In the genomic region with DNA sequence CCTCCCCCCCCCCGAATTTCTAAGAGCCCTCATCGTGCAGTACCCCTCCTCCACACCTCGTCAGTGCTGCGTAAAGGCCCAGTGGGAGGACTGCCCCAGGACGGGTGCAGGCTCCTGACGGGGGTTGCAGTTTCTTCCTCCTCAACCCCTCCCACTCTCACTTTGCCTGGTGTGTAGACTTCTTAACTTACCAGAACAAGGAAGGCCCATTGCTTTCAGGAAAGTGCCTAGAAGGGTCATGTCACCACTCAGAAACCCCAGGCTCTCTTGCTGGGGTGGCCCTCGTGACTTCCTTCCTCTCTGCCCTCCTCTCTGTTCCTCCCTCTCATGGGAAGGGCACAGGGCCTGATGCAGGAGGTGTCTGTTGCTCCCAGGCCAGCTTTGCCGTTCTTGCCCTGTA, we compare ENCODE assay signal across 9 mouse cellular contexts. TPM values are rescaled to one million over a fixed set of nuclear protein-coding genes. Genes with fewer than 3 reads are reported as not detected.
DNase-seq lines count a peak whose midpoint lies in the region; ATAC-seq and TF ChIP-seq lines count a peak whose summit lies in the region.
"Had no signal": no experiment of that assay in that cellular context is flagged by ENCODE, and none has a peak within 500 bp of the region (broad histone marks: within the 10 kb centered on the region; RNA-seq: fewer than 3 reads in every experiment).

No protein-coding gene starts in this region.

- peaks cover 6% of the 10 kb centered on the region for H3K36me3 ChIP-seq in thymus, adult 2 months (ENCODE audit: control insufficient read depth, insufficient read depth, low read length)
- H3K36me3 ChIP-seq in forebrain, postnatal 0 days (ENCODE audit: insufficient read depth), result peaks cover 8% of the 10 kb centered on the region; the same call in 1 of the 2 replicates
- peaks cover 4% of the 10 kb centered on the region for H3K36me3 ChIP-seq in spleen, adult 2 months (ENCODE audit: control insufficient read depth, insufficient read depth, low read length)
- H3K36me3 ChIP-seq in heart, embryonic 12.5 days, result peaks cover 10% of the 10 kb centered on the region; the same call in 1 of the 2 replicates

- no peak overlapping the region for H3K27ac ChIP-seq in thymus, adult 2 months (ENCODE audit: control insufficient read depth, insufficient read depth, low read length)
- H3K27ac ChIP-seq in forebrain, postnatal 0 days (ENCODE audit: low read depth, low read length), result no peak overlapping the region
- H3K27ac ChIP-seq in spleen, adult 2 months (ENCODE audit: insufficient read depth, low read length), result no peak overlapping the region
- H3K27ac ChIP-seq in heart, embryonic 12.5 days (ENCODE audit: poor library complexity, severe bottlenecking), result no peak overlapping the region
- H3K27ac ChIP-seq: layer of hippocampus, adult 2 months had no signal

- DNase-seq in thymus, adult 2 months, result peak; percentile 34
- DNase-seq in thymus, postnatal 4 days, result no peak
- no peak for DNase-seq in forebrain, postnatal 0 days
- peak; percentile 67 to 71 for DNase-seq in lung, postnatal 4 days
- peak; percentile 42 to 74 for DNase-seq in spleen, adult 2 months (ENCODE audit: low read depth in 1 of 2, low spot score in 2 of 2)
- DNase-seq in adrenal gland, postnatal 14 days, result no peak
- DNase-seq in embryo, embryonic 10.5 days (ENCODE audit: low spot score), result no peak

- H3K9me3 ChIP-seq in forebrain, postnatal 0 days (ENCODE audit: low read length), result no peaks in the 10 kb centered on the region
- H3K9me3 ChIP-seq in heart, embryonic 12.5 days (replicated peaks), result no peaks in the 10 kb centered on the region

- no peak overlapping the region for H3K4me3 ChIP-seq in thymus, adult 2 months (ENCODE audit: control insufficient read depth, insufficient read depth, low read length)
- no peak overlapping the region for H3K4me3 ChIP-seq in forebrain, postnatal 0 days (ENCODE audit: low read depth, low read length)
- no peak overlapping the region for H3K4me3 ChIP-seq in spleen, adult 2 months (ENCODE audit: extremely low read depth, insufficient read depth, insufficient read length)
- H3K4me3 ChIP-seq in heart, embryonic 12.5 days, result no peak overlapping the region
- H3K4me3 ChIP-seq: layer of hippocampus, adult 2 months had no signal

- H3K9ac ChIP-seq in forebrain, postnatal 0 days, result 0 out of 2 replicates have a peak overlapping the region, but pooled peaks have one; percentile 3
- H3K9ac ChIP-seq in heart, embryonic 12.5 days, result no peak overlapping the region

- H3K4me2 ChIP-seq in forebrain, postnatal 0 days (ENCODE audit: low read depth), result 0 out of 2 replicates have a peak overlapping the region, but pooled peaks have one; percentile 20
- no peak overlapping the region for H3K4me2 ChIP-seq in heart, embryonic 12.5 days

- WGBS in thymus, adult 2 months, result 32% methylated on average over 8 of the region's 8 CpGs
- 12% methylated on average over 8 of the region's 8 CpGs for WGBS in forebrain, postnatal 0 days
- WGBS in spleen, adult 2 months, result 13% methylated on average over 8 of the region's 8 CpGs
- WGBS in heart, embryonic 12.5 days, result 23% methylated on average over 7 of the region's 8 CpGs

- no peaks in the 10 kb centered on the region for H3K27me3 ChIP-seq in thymus, adult 2 months (ENCODE audit: control insufficient read depth, insufficient read depth, low read length)
- no peaks in the 10 kb centered on the region for H3K27me3 ChIP-seq in forebrain, postnatal 0 days (ENCODE audit: insufficient read depth, low read length)
- H3K27me3 ChIP-seq in spleen, adult 2 months (ENCODE audit: control insufficient read depth, insufficient read depth, low read length), result no peaks in the 10 kb centered on the region
- peaks cover 94% of the 10 kb centered on the region for H3K27me3 ChIP-seq in heart, embryonic 12.5 days (replicated peaks)

- TF ChIP-seq POLR2A in thymus, adult 2 months (IDR thresholded peaks at IDR 0.05; ENCODE audit: control insufficient read depth, extremely low read depth, insufficient read depth, low read length, poor library complexity), result no peak
- TF ChIP-seq POLR2A in spleen, adult 2 months (IDR thresholded peaks at IDR 0.05; ENCODE audit: low read depth, low read length), result no peak

- H3K4me1 ChIP-seq in thymus, adult 2 months (replicated peaks; ENCODE audit: control insufficient read depth, insufficient read depth, low read length), result peaks cover 63% of the 10 kb centered on the region
- peaks cover 22% of the 10 kb centered on the region for H3K4me1 ChIP-seq in forebrain, postnatal 0 days (ENCODE audit: insufficient read depth)
- peaks cover 48% of the 10 kb centered on the region for H3K4me1 ChIP-seq in spleen, adult 2 months (ENCODE audit: control insufficient read depth, insufficient read depth, insufficient read length)
- H3K4me1 ChIP-seq in heart, embryonic 12.5 days (replicated peaks), result peaks cover 50% of the 10 kb centered on the region

- no peak for ATAC-seq in forebrain, postnatal 0 days
- no peak for ATAC-seq in heart, embryonic 12.5 days (ENCODE audit: insufficient number of reproducible peaks, low FRiP score)

- no peak for TF ChIP-seq CTCF in thymus, adult 2 months (IDR thresholded peaks at IDR 0.05; ENCODE audit: borderline replicate concordance, control insufficient read depth, extremely low read depth, insufficient read depth, low read length, poor library complexity)
- TF ChIP-seq CTCF in forebrain, postnatal 0 days (IDR thresholded peaks at IDR 0.05; ENCODE audit: low read depth), result no peak
- no peak for TF ChIP-seq CTCF in spleen, adult 2 months (IDR thresholded peaks at IDR 0.05; ENCODE audit: extremely low read depth, insufficient read depth, insufficient read length, insufficient replicate concordance)

RNA-seq across cellular contexts. Expression of a gene that starts 13.6 kb away (rescaled TPM):
- polyA plus RNA-seq in thymus, adult 2 months (2012; rRNA removed), result 205 and 254 TPM in 2 replicates
- 63.3 and 66.3 TPM in 2 replicates for total RNA-seq in forebrain, postnatal 0 days (2014; rRNA removed)
- polyA plus RNA-seq in forebrain, postnatal 0 days (2015; fragmentation: Nextera tagmentation; extraction: Ambion mirVana), result 16.3 and 21.1 TPM in 2 replicates
- 85.4 and 104 TPM in 2 replicates for polyA plus RNA-seq in spleen, adult 2 months (2012; rRNA removed)
- 98.9 and 107 TPM in 2 replicates for total RNA-seq in adrenal gland, postnatal 14 days (2021)
- 12.7 and 12.8 TPM in 2 replicates for polyA plus RNA-seq in heart, embryonic 12.5 days (2016; fragmentation: Nextera tagmentation; extraction: Ambion mirVana)

Comparison
In these comparisons a context has a peak if more than half of its experiments do, and no peak if none do; other contexts are left out.
1. DNase-seq: peak in thymus, adult 2 months (single experiment), lung, postnatal 4 days (2 of 2) and spleen, adult 2 months (2 of 2); none in thymus, postnatal 4 days (single experiment), forebrain, postnatal 0 days (single experiment), adrenal gland, postnatal 14 days (single experiment) and embryo, embryonic 10.5 days (single experiment).